Mouse (Mus musculus) CD4-positive helper T cell, adult 2 months (primary cell): ENCODE measurements around the gene Glis3.

Experiments
- DNase-seq: peaks from one replicate; pipeline ENCODE4 v3.0.0-alpha.2; 2012; ENCODE audit warnings: low read depth, missing footprints, low spot score

Glis3 gene

DNA sequence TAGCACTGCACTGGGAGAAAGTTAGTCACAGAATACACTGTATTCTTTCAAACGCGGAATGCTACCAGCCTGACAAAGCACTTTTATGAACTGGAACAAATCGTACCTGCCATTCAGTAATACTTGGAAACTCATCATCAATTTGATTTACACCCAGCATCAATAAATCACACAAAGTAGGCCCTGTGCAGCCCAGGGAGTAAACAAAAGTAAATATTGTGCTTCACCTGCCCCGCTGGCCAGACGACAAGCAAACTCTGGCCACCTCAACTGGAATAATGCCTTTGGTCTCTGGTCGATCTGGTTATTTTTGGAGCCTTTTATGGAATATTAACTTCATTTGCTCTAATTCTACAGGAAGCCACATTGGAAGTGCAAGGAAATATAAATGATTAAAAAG, 23.0 kb downstream of the Glis3 start:
- no peak for DNase-seq

DNA sequence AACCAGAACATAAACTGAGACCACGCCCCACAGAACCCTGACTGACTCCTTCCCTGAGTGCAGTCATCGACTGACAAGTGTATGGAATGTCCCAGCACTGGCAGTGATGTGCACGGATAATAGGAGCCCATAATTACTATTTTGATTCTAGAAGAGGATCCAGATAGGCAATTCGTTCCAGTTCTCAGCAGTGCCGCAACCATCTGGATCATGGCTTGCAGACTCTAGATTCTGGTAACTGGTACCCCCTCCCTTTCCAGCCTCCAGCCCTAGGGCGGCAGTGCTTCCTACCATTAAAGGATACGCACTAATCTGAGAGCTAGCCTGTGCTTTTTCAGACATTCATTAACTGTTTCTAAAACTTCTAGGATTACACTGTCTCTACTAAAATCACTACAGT, 24.7 kb downstream of the Glis3 start:
- no peak for DNase-seq

DNA sequence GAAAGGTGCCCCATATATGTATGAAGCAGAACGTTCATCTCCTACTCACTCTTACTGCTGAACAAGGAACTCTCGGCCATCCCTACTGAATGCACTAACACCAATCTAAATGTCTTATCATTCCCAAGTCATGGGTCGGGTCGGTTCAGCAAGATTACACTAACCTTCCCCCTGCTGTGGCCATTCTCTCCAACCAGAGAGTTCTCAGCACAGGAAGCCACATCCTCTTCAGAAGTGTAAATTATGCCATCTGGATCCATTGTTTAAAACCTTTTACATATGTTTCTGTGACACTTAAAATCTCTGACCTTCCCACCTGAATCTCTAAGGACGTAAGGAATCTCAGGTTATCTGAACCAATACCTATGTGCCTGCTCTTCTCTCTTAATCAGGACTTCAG, 29.0 kb downstream of the Glis3 start:
- no peak for DNase-seq

DNA sequence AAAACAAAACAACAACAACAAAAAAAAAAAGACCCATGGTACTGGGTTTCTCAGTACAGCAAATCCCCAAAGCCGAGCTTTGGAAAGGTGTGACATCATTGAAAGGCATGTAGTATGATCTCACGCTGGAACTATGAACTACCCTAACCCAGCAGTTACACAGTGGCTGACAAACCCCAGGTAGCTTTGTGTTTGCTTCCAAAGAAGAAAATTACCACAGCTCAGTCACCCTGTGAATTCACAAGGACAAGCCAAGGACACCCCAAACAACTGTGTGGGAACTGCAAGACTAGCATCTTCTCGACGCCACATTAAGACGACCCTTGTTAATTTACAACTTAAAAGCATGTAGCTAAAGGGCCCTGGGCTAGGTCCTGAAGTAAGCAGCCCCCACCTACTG, 30.4 kb downstream of the Glis3 start:
- DNase-seq = no peak

DNA sequence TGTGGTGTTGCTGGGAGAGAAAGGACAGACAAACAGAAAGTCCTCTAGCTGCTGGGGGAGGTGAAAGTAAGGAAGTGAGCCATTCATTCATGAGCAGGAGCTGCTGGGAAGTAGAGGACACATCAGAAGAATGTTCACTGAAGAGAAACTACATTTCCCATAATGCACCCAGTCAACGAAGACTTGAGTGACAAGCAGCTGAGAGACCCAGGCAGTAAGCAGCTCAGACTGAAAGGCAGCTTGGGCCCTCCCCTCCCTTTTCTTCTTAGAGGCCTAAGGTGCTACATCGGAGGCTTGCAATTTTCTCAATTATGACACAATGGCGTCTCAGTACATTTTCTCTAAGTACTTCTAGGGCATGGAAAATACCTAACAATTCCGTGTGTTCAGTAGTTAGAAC, 31.0 kb downstream of the Glis3 start:
- DNase-seq = no peak

DNA sequence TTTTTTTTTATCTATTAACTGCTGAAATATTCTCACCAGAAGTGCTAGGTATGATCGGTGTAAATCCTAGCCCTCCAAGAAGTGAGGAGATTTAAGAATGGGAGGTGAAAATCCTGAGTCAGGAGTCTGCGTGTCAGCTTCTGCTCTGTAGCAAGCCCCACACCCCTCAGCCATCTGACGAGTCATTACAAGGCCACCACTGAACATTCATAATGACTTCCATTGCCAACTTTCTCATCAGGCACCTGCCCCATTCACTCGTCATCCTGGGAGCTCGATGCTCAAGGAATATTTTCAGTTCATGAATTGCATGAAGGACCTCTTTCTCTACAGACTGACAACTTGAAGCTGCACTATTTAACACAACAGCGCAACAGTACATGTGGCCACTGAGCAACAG, 32.5 kb downstream of the Glis3 start:
- no peak for DNase-seq

DNA sequence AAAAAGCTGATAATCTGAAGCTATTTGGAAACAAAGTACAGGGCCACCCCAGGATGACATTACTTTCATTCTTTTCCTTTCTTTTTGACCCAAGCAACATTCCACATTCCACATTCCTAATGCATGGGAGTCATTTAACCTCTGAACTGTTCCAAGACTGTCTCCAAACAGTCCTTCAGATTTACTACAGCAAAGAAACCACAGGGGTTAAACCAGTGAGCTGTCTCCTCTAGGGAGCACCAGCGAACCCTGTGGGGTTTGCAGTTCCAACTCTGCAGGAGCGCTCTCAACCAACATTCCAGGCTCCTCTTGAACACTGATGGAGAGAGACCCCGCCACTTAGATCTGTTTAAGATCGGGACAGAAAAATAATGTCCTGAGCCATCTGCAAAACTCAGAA, 33.6 kb downstream of the Glis3 start:
- no peak for DNase-seq

GRCm38 (mm10) chr19:28640861-28641381, 39.0 kb downstream of the Glis3 start:
- DNase-seq = no peak

DNA sequence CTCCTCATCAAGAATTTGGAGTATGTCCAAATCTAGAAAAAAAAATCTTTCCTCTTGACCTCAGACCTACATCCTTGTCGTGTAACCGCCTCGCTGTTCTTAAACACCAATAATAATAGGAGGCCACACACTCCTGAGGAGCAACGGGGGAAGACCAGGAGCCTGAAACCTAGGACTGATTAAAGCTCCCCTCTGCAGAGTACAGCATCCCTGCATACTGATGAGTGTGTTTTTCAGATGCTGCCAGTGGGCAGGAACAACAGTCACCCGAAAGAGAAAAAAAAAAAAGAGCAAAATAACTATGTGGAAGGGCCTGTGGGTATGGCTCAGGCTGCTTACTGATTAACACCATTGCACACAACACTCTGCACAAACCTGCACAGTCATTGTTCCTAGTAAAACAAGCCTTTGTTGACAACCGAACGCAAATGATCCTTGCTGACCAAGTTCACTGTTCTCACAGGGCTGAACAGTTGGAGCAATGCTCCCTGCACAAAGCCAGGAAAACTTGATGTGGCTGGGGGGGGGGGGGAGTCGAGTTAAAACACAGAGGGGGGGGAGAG, 43.8 kb downstream of the Glis3 start:
- DNase-seq = no peak

GRCm38 (mm10) chr19:28634986-28635385, 44.9 kb downstream of the Glis3 start:
- DNase-seq = no peak

DNA sequence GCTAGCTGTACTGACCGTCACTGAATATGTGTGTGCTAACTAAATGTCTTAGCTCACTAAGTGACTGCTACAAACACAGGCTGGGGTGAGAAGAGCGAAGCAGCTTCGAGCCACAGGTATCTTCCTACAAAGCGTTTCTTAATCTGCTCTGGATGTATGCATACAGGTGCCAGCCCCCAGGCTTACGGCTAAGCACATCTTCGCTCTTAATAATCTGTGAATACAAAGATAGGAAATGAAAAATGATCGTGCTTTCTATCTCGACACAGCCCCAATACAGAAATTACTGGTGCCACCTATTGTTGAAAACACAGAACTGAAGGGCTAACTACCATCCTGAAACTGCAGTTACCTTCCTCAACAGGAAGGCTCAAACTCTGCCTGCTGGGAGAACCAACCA, 51.5 kb downstream of the Glis3 start:
- no peak for DNase-seq

- no peak for DNase-seq
These were observed 53.7 kb downstream of the Glis3 start for GRCm38 (mm10) chr19:28626189-28626588.

- no peak for DNase-seq
These were observed 55.3 kb downstream of the Glis3 start for GRCm38 (mm10) chr19:28624571-28624970.

- DNase-seq = no peak
These were observed 56.2 kb downstream of the Glis3 start for GRCm38 (mm10) chr19:28623726-28624125.

DNA sequence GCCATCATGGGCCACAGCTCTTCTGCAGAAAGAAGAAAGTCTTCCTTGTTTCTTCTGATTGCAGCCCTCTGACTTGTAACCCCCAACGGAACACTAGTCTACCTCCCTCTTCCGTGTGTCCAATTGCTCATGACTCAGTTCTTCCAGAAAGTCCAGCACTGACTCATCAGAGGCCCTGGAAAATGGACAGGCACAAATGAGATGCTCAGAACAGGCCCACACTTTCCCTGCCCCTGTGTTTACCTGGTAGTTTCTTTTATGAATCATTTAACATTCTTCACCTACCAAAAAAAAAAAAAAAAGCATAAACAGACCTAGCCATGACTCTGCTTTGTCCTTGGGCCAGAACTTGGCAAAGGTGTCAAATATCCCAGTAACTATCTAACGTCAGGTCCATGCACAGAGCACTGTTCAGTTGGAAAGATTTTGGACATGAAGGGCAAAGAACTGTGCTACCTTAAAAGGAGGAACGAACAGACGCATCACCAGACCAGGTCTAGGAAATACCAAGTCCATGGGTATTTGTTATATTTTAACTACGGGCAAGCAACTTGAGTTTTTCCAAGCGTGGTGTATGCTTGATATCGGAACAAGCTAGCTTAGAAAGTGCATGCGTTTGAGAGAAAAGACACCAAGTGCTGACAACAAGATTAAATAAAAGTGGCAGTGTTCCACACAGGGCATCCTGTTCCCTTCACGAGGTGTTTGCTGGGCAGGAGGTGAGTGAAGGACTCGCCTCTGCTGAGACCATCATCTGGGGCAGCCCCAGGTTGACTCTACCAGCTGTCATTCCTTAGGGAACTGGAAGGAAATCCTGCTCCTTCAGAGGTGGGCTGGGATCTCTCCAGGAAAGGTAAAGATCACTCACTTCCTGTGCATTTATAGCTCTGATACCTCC, 58.0 kb downstream of the Glis3 start:
- no peak for DNase-seq

- DNase-seq = no peak
These were observed 62.1 kb downstream of the Glis3 start for GRCm38 (mm10) chr19:28617736-28618135.

GRCm38 (mm10) chr19:28617191-28617590, 62.7 kb downstream of the Glis3 start:
- no peak for DNase-seq

DNA sequence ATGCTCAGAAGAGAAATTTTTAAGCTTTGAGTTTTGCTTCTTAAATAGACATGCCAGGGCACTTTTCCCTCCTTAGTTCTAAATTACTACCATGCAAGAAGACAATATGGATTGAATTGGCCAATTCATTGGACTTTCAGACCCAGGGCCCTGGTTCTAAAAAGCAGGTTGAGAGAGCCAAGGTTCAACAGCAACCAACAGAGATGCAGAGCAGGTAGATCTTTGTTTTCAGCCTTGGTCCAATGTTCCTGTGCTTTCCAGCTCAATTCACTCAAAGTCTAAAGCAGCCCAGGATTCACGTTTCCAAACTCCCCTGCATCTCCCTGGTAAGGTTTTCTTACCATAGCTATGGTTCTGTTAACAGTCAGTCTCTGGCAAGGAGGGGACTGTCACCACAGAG, 63.4 kb downstream of the Glis3 start:
- no peak for DNase-seq

DNA sequence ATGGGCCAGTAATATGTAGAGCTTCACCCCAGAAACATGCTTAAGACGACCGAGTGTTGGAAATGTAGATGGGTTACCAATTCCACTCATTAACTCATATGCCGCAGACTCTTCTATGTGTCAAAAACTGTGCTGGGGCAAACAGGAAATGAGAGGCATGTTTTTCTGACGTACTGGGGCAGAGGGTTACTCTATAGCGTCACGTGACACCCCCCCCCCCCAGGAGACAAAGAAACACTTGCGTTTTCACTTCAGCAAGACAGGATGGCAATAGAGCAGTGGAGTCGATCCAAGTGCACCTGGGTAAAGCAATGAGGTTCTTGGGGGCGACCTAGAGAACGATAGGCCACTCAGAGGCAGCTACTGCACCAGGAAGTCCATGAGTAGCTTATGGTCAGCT, 67.6 kb downstream of the Glis3 start:
- peak; percentile 67 for DNase-seq

DNA sequence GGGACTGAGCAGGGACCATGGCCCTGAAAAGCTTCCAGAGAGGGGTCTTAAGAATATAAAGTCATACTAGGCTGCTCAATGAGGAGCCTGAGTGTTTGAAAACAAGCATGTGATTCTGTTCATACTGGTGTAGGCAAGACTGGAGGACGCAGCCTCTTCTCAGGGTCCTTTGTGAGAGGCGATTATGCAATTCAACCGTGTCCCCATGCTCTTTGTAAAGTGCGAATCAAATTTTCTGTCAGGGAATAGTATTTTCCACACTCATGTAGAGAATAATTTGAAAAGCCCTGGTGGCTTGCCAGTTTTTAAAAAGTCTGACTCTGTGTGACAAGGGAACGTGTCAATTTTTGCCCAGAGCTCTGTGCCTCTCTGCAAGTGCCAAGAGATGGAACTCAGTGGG, 71.1 kb downstream of the Glis3 start:
- no peak for DNase-seq

DNA sequence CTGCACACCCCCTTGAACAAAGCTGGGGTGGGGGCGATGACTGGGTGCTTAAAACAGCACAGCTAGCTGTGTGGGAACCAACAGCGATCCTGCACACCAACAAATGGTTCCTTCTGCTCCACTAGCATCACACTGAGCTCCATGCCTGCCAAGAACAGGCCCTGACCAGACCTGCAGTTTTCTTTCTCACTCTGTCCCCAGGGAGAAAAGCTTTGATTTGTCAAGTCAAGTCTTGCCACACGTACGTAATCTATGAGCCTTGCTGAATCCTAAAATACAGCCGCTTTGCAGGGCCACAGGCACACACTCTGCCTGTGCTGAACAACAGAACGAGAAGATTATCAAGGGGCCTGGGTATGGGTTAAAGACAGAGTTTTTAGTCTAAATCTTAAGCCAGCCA, 71.6 kb downstream of the Glis3 start:
- DNase-seq = no peak

- DNase-seq = no peak
These were observed 79.0 kb downstream of the Glis3 start for GRCm38 (mm10) chr19:28600866-28601265.

DNA sequence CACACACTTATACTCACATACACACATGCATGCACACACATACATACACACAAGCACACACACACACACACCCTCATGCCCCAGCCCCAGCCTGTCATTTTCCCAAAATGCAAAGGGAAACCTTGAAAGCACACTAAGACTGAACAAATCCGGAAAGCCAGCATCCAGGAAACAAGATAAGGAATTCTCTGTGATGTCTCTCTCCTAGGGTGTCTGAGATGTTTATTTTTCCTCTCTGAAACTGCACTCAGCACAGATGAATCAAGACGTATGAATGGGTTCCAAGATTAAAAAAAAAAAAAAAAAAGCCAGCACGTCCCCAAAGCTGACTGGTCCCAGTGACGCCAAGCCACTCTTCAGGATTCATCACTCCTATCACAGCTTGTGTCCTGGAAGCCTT, 85.7 kb downstream of the Glis3 start:
- no peak for DNase-seq
